Mouse (Mus musculus) frontal cortex, postnatal 25 days (tissue): ENCODE data around the gene Fam180a.
"Not testable (repeated sequence)": the region's sequence is repeated elsewhere in the genome, so short reads cannot be mapped to it uniquely, and the experiment has no call there.

ENCODE experiments used
- DNase-seq, 2 experiments: peaks; one replicate each; pipeline ENCODE4 v3.0.0; 2022; ENCODE audit warnings: low spot score in 2 of 2

Gene Fam180a

GRCm38 (mm10) chr6:35326111-35326515, at the start of gene Fam180a:
Gene Fam180a, minus strand, starts transcription at chr6:35326141.
- peak in 1 of 2 experiments; percentile 13 for DNase-seq

- no peak for DNase-seq
These were observed 48.1 kb upstream of the Fam180a start for GRCm38 (mm10) chr6:35374052-35374451.

DNA sequence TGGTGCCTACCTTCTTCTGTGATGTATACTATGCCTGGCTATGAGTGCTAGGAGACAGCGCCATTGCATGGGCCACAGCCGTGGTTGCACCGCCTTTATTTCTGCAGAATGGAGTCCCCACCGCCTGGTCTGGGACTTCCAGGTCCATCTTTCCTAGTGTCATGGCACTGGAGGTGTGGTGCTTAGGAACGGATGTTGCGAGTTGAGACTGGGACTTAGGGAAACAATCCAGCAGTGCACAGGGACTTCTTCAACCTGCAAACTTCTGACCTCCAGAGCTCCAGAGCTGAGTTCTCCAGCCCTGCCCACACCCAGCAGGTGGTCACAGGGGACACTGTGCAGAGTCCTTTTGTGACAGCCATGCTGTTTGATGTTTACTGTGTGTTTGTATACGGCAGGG, 44.4 kb upstream of the Fam180a start:
- DNase-seq, result no peak

DNA sequence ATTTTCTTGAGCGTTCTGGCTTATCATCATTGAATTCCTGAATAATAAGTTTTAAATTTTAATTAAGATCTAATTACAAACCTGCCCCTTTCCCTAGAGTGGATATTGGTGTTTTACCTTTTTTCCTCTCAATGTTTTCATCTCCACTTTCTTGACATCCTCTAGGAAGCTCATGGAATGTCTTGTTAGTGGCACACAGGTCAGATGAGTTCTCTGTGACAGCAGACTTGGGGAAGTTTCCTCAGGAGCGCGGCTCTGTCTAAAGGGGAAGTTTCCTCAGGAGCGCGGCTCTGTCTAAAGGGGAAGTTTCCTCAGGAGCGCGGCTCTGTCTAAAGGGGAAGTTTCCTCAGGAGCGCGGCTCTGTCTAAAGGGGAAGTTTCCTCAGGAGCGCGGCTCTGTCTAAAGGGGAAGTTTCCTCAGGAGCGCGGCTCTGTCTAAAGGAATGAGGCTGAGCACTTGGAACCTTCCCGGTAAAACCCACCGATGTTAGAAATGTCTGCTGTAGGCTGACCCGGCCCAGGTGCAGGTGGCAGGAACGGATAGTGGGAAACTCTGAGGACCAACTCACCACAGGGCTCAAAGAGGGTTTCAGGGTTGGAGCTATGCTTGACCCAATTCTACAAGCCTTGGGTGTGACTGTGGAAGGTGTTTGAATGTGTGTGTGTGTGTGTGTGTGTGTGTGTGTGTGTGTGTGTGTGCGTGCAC, 43.8 kb upstream of the Fam180a start:
- DNase-seq, result not testable (repeated sequence)

DNA sequence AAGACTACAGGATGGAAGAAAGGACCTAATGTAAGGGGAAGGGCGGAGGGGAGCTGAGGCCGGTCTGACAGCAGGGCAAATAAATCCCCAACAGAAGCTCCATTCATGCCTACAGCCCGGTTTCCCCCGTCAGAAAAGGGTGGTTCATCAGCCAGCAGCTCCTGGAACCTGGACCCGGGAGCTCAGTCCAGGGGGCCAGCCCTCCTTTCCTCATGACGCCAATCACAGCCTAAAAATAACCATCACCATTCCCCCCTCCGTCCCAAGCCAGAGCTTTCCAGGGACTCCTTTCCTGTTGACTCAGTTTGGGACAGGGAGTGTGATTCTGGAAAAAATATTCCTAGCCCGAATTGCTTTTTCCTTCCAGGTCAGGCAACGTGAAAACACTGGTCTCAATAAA, 36.7 kb upstream of the Fam180a start:
- DNase-seq, result no peak

DNA sequence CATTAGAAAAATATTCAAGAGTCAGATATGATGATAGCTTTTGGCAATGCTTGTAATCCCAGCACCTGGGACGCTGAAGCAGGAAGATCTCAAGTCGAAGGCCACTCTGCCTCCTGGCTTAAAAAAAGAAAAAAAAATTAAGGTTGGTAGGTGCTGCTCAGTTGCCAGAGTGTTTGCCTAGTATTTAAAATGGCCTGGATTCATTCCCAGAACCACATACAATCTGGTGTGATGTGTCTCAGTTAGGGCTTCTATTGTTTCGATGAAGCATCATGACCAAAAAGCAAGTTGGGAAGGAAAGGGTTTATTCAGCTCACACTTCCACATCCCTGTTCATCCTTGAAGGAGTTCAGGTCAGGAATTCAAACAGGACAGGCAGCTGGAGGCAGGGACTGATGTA, 29.4 kb upstream of the Fam180a start:
- no peak for DNase-seq

GRCm38 (mm10) chr6:35354622-35354998, 28.7 kb upstream of the Fam180a start:
- DNase-seq, result no peak

GRCm38 (mm10) chr6:35353846-35354621, 28.1 kb upstream of the Fam180a start:
- DNase-seq, result no peak

GRCm38 (mm10) chr6:35353416-35353815, 27.5 kb upstream of the Fam180a start:
- DNase-seq, result no peak

GRCm38 (mm10) chr6:35352867-35353266, 26.9 kb upstream of the Fam180a start:
- DNase-seq, result no peak

DNA sequence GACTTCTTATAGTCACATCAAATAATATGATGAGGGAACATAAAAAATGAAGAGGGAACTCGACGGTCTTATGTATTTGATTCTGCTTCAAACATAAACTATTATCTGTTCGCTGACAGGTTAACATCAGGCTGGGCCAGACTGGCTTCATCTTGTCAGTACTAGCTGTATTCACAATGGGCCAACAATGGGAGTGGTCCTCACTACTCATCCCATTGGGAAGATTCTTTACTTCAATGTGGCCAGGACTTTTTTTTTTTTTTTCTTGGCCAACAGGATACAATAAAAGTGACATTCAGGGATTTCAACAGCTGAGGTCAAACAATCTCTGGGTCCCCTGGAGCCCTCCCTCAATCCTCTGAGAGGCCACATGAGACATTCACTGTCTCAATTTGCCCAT, 25.9 kb upstream of the Fam180a start:
- DNase-seq, result no peak

DNA sequence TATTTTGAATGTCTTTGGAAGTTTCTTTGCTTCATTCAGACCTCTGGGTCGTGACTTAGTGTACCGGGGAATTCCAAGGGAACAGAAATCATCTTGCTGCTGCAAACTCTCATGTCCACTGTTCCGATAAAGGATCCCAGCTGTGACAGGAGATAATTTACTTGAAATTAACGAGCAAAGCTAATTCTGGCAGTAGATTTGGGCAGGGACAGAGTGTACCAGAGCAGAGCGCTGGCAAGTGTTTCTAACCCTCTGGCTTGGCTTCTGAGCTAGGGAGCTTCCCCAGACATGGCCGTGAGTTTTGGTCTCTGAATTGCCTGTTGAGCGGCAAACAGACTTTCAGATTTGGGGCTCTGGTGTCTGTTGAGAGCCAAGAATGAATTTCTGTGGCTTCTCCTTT, 23.8 kb upstream of the Fam180a start:
- no peak for DNase-seq

- DNase-seq, result no peak
These were observed 12.7 kb upstream of the Fam180a start for GRCm38 (mm10) chr6:35338640-35339039.

GRCm38 (mm10) chr6:35337836-35338235, 11.9 kb upstream of the Fam180a start:
- DNase-seq, result no peak

DNA sequence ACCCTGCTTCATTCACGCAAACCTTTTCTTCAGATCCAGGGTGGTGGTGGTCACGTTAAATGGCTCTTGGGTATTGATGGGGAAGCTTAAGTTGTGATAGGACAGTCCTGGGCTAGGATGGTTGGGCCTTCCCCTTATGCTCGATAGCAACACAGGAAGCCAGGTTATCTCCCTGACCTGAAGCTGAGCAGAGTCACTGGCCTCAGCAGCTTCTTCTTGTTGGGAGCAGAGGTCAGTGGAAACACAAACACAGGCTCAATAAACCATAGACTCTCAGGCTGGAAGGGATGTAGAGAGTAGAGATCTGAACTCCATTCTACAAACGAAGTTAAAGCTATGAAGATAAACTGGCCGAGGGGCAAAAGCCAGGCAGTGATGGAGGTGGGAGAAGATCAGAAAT, 9.5 kb upstream of the Fam180a start:
- no peak for DNase-seq

DNA sequence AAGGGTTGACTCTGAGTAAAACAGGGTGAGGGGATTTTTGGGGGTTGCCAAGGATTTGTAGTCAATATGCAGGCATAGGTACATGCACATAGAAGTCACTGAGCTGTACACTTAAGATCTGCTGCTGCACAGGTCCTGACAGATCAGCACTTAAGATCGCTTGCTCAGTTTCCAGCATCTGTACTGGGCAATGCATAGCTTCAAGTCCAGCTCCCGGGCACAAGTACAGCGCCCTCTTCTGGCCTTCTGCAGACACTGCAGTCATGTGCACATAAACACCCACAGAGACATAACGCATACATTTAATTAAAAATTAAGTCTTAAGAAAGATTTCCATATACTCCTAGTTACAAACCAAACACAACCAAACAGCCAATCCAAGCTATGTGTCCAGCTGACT, 8.3 kb upstream of the Fam180a start:
- DNase-seq, result no peak

GRCm38 (mm10) chr6:35333632-35334031, 7.7 kb upstream of the Fam180a start:
- no peak for DNase-seq

- no peak for DNase-seq
These were observed 4.9 kb upstream of the Fam180a start for GRCm38 (mm10) chr6:35330834-35331233.

GRCm38 (mm10) chr6:35329956-35330355, 4.0 kb upstream of the Fam180a start:
- DNase-seq, result no peak

GRCm38 (mm10) chr6:35324306-35324705, 1.6 kb downstream of the Fam180a start:
- no peak for DNase-seq

DNA sequence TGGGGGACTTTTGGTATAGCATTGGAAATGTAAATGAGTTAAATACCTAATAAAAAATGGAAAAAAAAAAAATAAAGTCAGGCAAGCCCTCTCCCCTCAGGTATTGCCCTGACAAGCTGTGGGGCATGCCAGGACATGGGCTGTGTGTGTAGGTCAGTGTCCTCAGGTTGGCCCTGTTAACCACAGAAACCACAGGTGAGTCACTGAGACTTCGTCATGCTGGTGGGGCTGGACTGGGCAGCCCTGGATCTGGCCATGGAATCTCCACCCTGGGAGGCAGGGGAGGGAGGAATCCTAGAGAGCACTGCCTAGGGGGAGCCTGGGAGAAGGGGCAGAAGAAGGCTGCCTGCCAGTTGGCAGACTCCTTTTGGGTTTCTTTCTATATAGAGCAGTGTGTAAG, 2.9 kb downstream of the Fam180a start:
- no peak for DNase-seq

DNA sequence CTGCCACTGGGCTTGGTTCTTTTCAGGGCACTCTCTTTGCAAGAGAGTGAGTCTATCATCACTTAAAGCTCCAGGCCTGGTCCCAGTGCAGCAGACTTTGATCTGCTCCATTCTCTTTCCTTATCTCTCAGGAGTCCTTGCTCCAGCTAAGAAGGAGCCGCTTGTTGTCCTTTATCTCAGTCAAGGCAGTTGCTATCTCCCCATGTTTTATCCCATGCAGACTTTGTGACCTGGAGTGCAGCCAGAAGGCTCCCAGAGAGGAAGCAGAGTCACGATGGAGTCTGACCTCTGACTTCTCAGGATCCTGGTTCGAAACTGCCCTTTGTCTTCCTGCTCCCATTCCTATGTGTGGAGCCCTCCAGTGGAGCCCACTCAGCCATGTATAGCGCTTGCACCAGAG, 4.8 kb downstream of the Fam180a start:
- no peak for DNase-seq

DNA sequence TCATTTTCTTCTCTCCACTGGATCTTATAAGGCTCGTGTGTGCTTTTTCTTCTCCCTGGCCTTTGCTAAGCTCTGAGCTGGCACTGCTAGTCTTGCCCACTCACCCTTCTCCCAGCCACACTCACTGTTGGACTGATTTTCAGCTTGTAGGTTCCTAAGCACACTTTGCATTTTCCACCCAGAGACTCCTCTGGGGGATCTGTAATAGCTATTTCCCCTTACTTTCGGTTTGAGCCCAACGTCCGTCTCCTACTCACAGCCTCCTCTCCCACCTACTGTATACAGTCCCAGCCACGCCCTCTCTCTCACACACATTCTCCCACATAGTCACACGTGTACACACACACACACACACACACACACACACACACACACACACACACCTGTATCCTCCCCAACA, 6.1 kb downstream of the Fam180a start:
- no peak for DNase-seq
